Mouse (Mus musculus) cortical plate, adult 2 months (tissue): ENCODE data around the gene Mtfr1l.

Experiments
- CTCF ChIP-seq: fragments of 200-500 bp; IDR thresholded peaks from 2 replicates; pipeline ENCODE4 v1.5.1; 2011; ENCODE audit warnings: mild to moderate bottlenecking, control low read depth, low read length; ENCODE audit not compliant: insufficient read depth; ENCODE audit errors: extremely low read depth
- POLR2A ChIP-seq: fragments of 200-500 bp; IDR thresholded peaks from 2 replicates; pipeline ENCODE4 v1.6.1; 2011; ENCODE audit warnings: mild to moderate bottlenecking, low read length, control low read depth; ENCODE audit not compliant: insufficient read depth; ENCODE audit errors: extremely low read depth

DNA sequence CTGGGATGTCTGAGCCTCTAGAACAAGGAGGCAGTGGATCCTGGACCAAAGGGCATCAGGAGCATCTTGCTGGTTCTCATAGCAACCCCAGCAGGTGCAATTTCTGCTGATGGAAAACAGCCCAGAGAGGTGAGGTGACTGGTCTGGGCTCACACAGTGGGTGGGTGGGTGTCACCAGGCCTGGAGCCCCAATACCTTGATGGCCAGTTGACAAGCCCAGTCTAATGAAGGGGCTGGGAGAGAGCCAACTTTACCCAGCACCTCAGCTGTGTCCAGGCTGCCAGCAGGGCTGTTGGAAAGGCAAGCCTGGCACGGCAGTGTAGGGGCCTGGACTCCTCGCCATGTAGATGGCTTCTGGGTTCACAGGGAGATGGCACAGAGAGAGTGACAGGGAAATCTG is 26.8 kb upstream of the Mtfr1l start:
- TF ChIP-seq CTCF (no peak), POLR2A (no peak)
